Mouse (Mus musculus) midbrain, embryonic 14.5 days (tissue): ENCODE measurements at regions not wholly inside any gene's neighbourhood (a gene's known extent, or its start where the extent isn't known, plus 50 kb on each side); places are given as distances from the start of the nearest gene placed in this dataset.

Source experiments
- ATAC-seq: fragments of 200-750 bp; cut with Nextera tagmentation; 2 replicates; pipeline ENCODE4 v1.8.0; 2017; ENCODE audit warnings: moderate number of reproducible peaks, moderate library complexity; ENCODE audit not compliant: low FRiP score, low TSS enrichment
- DNase-seq: peaks from one replicate; pipeline ENCODE4 v3.0.0-alpha.2; 2015
- H3K27ac ChIP-seq: fragments of 300-500 bp; sonication (generic); replicated peaks from 2 replicates; pipeline ENCODE4 v1.5.1; 2014; ENCODE audit warnings: mild to moderate bottlenecking, low read depth, low read length, moderate library complexity
- H3K27me3 ChIP-seq: fragments of 300-500 bp; sonication (generic); 2 replicates; pipeline ENCODE4 v1.6.1; 2014; ENCODE audit warnings: low read length, control low read depth, mixed read lengths; ENCODE audit not compliant: control insufficient read depth, insufficient read depth
- H3K36me3 ChIP-seq: fragments of 300-500 bp; sonication (generic); 2 replicates; pipeline ENCODE4 v1.6.1; 2014; ENCODE audit warnings: low read length, control low read depth; ENCODE audit not compliant: control insufficient read depth, insufficient read depth
- H3K4me1 ChIP-seq: fragments of 300-500 bp; sonication (generic); 2 replicates; pipeline ENCODE4 v1.6.1; 2014; ENCODE audit warnings: mild to moderate bottlenecking, antibody characterized with exemption, low read length, control low read depth; ENCODE audit not compliant: control insufficient read depth, insufficient read depth
- H3K4me2 ChIP-seq: fragments of 300-500 bp; sonication (generic); 2 replicates; pipeline ENCODE4 v1.6.1; 2014; ENCODE audit warnings: mild to moderate bottlenecking, low read length, moderate library complexity
- H3K4me3 ChIP-seq: fragments of 300-500 bp; sonication (generic); replicated peaks from 2 replicates; pipeline ENCODE4 v1.5.1; 2014; ENCODE audit warnings: low read depth, low read length
- H3K9ac ChIP-seq: fragments of 300-500 bp; sonication (generic); replicated peaks from 2 replicates; pipeline ENCODE4 v1.6.1; 2014; ENCODE audit warnings: mild to moderate bottlenecking, low read length, moderate library complexity
- H3K9me3 ChIP-seq: fragments of 300-500 bp; sonication (generic); 2 replicates; pipeline ENCODE4 v1.6.1; 2016; ENCODE audit warnings: low read length, control low read depth, mixed read lengths; ENCODE audit not compliant: control insufficient read depth
- WGBS: fragments of 180-500 bp; shearing (Covaris S2); extraction: QIAGEN DNeasy Blood & Tissue Kit; methylation state at CpG from one replicate; pipeline ENCODE4 v1.1.7; 2014; 5-methylcytosine and 5-hydroxymethylcytosine counted together

- no peak for ATAC-seq
- 88% methylated on average over 3 of the region's 3 CpGs for WGBS
- no peak overlapping the region for H3K27ac ChIP-seq
- no peak for DNase-seq
- H3K4me3 ChIP-seq, result no peak overlapping the region
- no peak overlapping the region for H3K4me2 ChIP-seq
- H3K27me3 ChIP-seq, result no peaks in the 10 kb centered on the region
- no peak overlapping the region for H3K9ac ChIP-seq
- H3K9me3 ChIP-seq, result no peaks in the 10 kb centered on the region
- no peaks in the 10 kb centered on the region for H3K4me1 ChIP-seq
- H3K36me3 ChIP-seq, result no peaks in the 10 kb centered on the region
Measured at GRCm38 (mm10) chr3:104712711-104713110, 68.1 kb upstream of the Ppm1j start.

- H3K27me3 ChIP-seq, result no peaks in the 10 kb centered on the region
- no peaks in the 10 kb centered on the region for H3K9me3 ChIP-seq
- no peaks in the 10 kb centered on the region for H3K36me3 ChIP-seq
- WGBS, result 24% methylated on average over 8 of the region's 8 CpGs
- H3K4me2 ChIP-seq, result peak overlapping the region; percentile 43
- 0 out of 2 replicates have a peak overlapping the region, but pooled peaks have one; percentile 10 for H3K9ac ChIP-seq
- no peaks in the 10 kb centered on the region for H3K4me1 ChIP-seq
- no peak overlapping the region for H3K27ac ChIP-seq
- DNase-seq (peak; percentile 88), ATAC-seq (peak; percentile 60; the same call in 1 of the 2 replicates)
- H3K4me3 ChIP-seq, result 0 out of 2 replicates have a peak overlapping the region, but pooled peaks have one; percentile 1
Measured at GRCm38 (mm10) chr3:104713836-104714631, 66.8 kb upstream of the Ppm1j start.

GRCm38 (mm10) chr3:104714679-104715326 is 66.1 kb upstream of the Ppm1j start:
- no peaks in the 10 kb centered on the region for H3K27me3 ChIP-seq
- no peaks in the 10 kb centered on the region for H3K9me3 ChIP-seq
- ATAC-seq (0 out of 2 replicates have a peak, but pooled peaks have one; percentile 20), DNase-seq (peak; percentile 64)
- H3K4me2 ChIP-seq, result peak overlapping the region; percentile 43
- 0 out of 2 replicates have a peak overlapping the region, but pooled peaks have one; percentile 1 for H3K4me3 ChIP-seq
- no peaks in the 10 kb centered on the region for H3K36me3 ChIP-seq
- no peak overlapping the region for H3K27ac ChIP-seq
- WGBS, result 49% methylated on average over 11 of the region's 11 CpGs
- 0 out of 2 replicates have a peak overlapping the region, but pooled peaks have one; percentile 10 for H3K9ac ChIP-seq
- H3K4me1 ChIP-seq, result no peaks in the 10 kb centered on the region
